Mouse (Mus musculus): ENCODE measurements around the gene Ugdh.
A peak's percentile ranks its signal among the peaks of the same experiment; 100 is the strongest.

Ugdh gene

DNA sequence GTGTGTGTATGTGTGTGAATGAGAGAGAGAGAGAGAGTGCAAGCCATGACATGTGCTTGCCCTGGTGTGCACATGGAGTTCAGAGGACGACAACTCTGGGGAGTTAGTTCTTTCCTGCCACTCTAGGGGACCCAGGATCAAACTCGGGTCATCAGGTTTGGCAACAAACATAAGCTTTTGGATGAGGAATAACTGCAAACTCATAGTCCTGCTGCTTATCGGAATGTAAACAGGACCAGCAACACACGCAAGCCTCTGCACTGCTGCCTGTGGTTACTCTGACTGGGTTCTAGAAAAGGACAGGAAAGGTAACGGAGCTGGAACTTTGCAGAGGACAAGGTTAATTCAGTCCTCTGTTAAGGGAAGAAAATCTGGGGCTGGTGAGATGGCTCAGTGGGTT lies 10.5 kb downstream of the Ugdh start:
- no peak for DNase-seq

DNA sequence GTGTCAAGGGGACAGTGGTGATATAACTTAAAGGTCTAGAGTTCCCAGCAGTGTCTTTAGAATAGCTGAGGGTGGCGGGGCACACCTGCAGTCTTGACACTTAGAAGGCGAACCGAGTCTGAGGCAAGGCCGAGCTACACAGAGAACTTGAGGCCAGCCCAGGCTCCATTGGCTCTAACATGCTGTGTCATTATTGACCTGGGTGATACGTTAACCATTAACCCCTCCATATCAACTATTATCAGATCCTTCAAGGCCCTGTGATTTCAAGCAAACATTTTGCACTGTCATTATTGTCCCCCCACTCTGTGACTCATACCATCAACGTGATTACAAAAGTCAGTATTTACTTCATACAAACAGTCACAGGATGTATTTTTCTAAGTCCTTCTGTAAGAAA lies 11.5 kb downstream of the Ugdh start:
- no peak for DNase-seq

DNA sequence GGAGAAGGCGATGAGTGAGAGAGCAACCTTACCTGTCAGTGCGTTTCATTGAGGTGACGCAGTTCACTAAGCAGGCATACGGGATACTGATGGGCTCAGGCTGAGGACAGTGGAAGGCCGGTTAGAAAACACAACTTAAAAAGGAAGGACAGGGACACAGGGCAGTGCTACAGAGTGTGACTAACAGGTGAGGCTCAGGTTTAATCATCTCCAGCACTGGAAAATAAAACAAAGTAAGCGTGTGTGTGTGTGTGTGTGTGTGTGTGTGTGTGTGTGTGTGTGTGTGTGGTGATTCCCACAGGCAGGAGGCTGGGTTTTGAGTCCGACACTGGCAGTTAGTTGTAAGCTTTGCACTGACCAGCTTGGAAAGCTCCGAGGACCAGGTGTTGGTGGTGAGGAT lies 12.9 kb downstream of the Ugdh start:
- DNase-seq: no peak

DNA sequence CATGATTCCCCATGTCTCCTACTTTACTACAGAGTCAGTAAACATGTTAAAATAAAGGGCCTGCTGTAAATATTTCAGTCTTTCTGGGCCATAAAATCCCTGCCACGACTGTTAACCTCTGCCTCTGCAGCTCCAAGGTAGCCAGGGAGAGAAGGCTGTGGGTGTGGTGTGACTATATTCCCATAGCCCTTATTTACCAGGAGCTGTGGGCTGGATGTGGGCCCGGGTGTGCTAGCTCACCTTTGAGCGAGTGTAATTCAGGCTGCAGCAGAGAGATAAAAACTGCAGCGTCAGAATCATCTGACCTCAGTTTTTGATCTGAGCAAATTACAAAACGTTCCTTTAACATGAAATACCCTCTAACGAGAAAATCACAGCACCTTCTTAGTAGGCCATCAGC lies 14.9 kb downstream of the Ugdh start:
- no peak for DNase-seq

DNA sequence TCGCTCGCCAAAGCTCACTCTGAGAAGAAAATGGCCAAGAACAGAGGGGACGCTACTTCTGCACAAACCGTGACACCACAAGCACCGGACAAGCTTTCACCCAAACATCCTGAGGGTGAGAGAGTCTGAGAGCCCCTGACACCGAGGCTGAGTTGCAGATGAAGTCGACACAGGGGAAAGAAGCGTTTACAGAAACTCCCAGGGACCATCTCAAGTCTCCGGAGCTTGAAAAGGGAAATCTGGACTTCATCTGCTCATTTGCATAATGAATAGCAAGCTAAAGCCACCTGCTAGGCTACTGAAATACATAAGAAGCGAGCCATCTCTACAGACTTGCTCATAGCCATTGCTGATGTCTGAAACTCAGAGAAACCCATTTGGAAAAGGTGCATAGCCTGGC lies 16.6 kb downstream of the Ugdh start:
- no peak for DNase-seq

DNA sequence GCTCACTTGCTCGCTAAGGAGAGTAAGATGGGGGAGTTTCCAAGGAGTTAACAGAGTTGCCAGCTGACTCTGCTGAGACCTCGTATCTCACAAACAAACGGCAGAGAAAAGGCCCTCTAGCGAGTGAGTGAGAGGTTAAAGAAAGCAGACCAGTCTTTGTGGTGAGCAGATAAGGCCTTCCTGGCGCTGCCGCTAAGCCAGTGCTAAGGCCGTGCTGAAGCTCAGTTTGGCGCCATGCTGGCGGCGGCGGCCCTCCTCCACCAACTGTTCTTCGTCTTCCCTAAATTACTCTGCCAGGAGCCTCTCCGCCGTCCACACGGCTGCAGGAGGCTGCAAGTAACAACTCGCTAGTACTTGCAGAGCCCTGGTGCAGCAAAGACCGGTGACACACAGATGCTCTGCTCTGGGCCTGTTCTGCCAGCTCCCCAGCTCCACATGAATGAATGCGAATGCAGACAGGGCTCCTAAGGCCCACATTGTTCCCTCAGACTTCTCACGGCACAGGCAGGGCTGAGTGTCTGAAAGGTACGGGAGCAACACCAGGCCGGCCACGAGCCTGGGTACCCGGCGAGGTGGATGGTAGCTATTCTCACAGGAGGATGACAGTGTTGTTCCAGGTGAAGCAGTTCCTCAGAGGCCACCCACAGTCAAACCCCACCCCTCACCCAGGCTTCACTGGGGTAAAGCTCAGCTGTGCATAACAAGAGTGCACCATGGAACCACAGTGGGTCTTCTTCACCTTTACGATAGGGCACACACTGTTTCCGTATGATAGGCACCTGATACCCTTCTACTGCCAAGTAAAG lies 19.9 kb downstream of the Ugdh start:
- peak; percentile 23 to 33 for DNase-seq

DNA sequence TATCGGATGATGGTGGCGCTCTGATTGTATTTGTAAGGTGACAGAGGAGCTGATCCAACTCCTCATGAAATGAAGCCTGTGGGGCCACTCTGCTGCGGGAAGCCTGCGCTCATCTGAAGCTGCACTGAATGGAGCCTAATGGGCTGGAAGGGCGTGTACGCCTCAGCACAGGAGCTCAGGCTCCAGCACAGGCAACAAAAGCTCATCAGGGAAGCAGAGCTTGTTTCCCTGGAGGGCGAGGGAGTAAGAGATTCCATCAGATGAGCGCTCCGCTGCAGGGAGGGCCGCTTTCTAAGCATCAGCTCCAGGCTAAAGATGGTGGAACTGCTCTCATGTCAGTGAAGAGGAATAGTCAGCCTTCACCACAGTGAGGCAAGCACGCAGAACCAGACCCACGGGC lies 27.8 kb downstream of the Ugdh start:
- DNase-seq: no peak

DNA sequence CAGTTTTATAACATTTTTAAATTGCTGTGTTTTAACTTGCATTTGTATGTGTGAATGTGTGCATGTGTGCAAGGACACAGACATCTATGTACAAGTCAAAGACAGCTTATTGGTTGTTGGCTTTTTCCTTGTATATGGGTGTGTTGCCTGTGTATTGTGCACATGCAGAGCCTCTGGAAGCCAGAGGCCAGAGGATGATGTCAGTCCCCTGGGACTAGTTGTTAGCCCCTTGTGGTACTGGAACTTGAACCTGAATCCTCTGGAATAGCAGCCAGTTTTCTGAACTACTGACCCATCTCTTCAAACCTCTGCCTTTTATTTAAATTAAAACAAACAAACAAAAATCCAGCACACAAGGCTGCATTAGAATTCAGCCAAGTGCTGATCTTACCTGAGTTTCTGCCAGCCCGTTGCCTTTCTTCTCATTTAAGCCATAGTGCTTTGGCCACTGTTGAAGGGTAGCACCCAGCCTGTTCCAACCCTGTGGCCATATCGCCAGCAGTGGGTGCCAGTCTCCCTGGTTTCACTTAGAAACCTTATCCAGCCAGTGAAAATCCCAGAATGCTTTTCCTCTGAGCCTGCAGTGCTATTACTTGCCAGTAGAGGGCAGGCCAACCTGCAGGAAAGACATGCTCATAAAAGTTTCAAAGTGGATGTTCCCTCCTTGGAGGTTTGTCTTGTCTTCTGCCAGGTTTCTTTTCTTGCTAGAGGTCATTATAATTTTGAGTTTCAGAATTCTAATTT lies 34.3 kb downstream of the Ugdh start:
- DNase-seq: peak; percentile 87 to 89

DNA sequence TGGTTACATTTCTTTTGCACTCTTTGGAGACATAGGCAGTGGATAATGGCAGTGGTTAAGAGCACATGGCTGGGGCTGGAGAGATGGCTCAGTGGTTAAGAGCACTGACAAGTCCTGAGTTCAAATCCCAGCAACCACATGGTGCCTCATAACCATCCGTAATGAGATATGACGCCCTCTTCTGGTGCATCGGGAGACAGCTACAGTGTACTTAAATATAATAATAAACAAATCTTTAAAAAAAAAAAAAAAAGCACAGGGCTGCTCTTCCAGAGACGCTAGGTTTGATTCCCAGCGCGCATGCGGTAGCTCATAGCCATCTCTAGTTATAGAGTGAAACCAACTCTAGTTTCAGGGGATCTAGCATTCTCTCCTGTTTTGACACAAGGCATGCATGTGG lies 41.3 kb downstream of the Ugdh start:
- no peak for DNase-seq

DNA sequence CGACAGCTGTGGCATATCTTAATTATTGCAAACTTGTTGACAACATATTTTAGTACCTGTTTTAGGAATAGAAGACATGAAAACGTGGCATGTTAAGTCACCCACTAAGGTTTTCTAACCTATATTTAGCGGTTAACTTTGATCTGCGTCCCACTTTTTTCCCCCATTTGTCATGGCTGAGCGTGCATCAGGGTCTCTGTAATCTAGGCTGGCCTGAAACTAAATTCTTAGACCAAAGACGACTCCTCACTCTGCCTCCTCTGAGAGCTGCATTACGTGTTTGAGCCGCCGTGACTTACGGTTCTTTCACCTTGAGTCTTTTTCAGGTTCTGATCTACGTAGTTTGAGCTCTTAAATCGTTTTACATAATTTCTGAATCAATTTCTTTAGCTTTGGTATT lies 44.0 kb downstream of the Ugdh start:
- DNase-seq: peak in 1 of 2 experiments; percentile 16

DNA sequence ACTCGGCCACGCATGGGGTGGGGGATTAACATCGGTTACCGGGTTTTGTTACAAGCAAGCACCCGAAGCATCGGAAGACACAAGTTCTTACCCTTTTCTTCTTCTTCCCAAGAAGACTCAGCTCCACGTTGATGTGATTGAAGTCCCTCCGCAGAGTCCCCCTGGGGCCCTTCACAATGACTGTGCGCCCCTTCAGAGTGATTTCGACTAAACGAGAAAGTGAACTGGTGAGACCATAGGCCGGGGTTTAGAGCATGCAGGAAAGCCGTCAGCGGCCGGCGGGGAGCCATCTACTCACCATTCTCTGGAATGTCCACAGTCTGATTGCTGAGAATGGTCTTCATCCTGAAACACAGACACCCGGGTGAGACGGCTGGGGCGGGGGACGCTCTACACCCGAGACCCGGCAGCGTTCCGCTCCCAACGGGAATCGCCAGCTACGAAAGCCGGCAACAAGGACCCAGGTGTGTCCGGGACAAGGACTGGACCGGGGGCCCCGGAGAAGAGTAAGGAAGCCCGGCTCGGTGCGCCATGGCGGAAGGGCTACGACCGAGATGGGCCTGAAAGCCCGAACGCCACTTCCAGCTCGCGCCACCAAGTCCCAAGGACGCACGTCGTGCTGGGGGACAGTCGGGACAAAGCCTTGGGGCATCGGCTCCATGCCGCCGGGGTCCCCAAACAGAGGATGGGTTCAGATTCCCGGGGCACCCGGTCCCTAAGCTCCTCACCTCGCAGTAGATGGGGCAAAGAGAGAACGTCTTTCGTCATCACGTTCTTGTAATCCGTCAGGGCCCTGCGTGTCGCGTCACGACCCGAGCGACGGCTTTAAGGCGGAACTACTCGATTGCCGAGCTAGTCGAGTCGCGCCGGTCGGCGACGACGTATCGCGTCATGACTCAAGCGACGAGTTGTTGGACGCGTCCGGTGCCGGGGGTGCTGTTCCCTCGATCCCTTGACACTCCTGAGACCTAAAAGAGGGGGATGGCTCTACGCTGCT lies 44.8 kb downstream of the Ugdh start, which contains the start of the genes Rpl9 and Lias:
Gene Rpl9 (minus strand): TSS at position 797 of the 997 bp plus-strand sequence.
Gene Lias (plus strand): TSS at position 850 of the 997 bp plus-strand sequence.
- DNase-seq: peak; percentile 99

DNA sequence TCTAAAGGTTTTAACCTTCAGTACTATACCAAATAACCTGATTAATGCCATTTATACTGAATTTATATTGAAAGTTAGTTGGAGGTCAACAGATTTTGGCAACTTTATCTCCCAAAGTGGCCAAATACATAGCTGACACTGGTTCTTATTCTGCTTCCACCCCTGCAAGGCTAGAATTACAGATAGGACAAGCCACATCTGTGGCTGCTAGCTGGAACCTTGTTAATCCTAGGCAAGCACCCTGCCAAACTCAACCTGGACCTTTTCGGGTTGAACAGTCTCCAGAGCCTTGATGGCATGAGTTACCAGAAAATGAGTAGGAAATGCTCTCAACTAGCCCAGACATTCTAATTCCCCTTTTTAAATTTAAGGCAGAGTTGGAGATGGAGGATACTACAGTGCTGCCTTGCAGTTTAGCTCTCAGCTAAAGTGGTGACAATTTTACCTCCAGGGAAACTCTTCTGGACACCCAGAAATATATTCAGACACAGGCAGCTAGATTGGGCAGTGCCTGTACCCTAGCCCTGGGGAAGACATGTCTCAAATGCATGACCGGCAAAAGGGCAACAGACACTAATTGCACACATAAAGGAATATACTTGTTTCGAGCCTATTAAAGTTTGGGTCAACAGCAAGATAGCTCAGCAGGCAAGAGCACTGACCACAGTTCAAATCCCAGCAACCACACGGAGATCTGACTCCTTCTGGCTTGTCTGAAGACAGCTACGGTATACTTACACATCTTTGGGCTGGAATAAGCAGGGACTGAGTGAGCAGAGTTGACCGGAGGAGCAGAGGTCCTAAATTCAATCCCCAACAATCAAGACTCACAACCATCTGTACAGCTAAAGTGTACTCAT lies 48.5 kb downstream of the Ugdh start:
- no peak for DNase-seq

DNA sequence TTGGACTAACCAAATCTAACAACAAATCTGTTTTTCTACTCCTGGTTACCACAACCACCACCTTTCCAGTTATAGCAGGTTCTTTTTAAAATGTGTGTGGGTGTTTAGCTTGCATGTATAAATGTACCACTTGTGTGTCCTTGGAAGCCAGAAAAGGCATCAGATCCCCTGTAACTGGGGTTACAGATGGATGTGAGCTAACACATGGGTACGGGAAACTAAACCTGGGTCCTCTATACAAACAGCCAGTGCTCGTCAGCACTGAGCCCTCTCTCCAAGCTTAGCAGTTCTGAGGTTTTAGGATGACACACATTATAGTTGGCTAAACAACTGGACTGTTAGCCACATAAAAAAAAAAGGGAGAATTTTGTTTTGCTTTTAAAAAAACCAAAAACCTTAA lies 50.0 kb downstream of the Ugdh start:
- no peak for DNase-seq

DNA sequence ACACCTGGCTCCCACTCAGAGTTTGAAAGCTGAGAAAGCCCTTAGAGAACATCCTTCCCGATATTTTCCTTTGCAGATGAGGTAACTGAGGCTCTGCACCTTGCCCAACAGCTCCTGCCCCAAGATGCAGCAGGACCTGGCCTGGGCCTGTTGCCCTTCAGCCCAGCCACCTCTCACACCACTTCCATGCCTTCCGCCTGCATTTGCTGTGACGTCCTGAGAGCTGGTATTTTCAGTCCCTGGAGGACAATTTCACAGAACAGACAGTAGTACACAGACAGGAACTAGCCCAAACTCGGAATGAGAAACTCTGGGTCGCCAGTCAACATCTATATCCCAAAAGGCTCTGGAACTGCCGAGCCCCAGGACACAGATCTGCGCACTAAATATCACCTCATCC lies 61.0 kb downstream of the Ugdh start:
- DNase-seq: no peak

DNA sequence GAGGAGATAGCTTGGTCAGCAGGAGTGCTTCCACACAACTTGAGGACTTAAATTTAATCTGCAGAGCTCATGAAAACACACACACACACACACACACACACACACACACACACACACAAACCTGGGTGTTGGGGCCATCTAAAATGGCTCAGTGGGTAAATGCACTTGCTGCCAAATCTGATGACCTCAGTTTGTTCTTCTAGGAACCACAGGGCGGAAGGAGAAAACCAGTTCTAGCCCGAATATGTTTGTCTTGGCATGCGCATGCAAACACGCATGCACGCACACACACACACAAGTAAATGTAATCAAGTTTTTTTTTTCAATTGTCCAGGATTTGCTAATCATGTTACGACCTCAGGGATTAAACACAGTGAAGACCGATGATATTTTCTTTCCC lies 64.2 kb downstream of the Ugdh start:
- DNase-seq: no peak

DNA sequence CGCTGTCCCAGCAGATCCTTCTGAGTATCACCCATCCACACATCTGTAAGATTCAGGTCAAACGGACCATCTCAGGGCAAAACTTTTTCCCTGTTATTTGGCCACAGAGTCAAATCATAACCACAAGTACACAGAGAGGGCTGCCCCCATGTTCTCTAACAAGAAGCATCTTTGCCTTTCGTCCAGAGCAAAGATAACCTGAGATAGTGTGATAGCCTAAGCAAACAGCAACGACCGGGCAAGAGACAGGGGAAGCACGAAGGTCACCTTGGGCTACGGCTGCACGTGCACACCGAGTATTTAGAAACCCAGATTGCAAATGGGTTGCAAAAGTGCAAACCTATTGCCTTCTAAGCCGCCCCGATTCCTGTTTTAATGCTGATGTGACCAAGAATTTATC lies 67.9 kb downstream of the Ugdh start:
- no peak for DNase-seq
